Mouse (Mus musculus) T-cell, adult 66 days (primary cell): ENCODE results near the gene Shld1. TPM values are rescaled to one million over a fixed set of nuclear protein-coding genes. Genes with fewer than 3 reads are reported as not detected.

Source experiments
- total RNA-seq, 2 experiments: library from RNA; stranded (reverse); gene quantifications; 3 replicates in 1 of 2; 4 replicates in 1 of 2; pipeline ENCODE4 v1.2.4; 2023

Gene Shld1
- 10 to 100 TPM; 28.4 to 37.4 TPM for total RNA-seq

DNA sequence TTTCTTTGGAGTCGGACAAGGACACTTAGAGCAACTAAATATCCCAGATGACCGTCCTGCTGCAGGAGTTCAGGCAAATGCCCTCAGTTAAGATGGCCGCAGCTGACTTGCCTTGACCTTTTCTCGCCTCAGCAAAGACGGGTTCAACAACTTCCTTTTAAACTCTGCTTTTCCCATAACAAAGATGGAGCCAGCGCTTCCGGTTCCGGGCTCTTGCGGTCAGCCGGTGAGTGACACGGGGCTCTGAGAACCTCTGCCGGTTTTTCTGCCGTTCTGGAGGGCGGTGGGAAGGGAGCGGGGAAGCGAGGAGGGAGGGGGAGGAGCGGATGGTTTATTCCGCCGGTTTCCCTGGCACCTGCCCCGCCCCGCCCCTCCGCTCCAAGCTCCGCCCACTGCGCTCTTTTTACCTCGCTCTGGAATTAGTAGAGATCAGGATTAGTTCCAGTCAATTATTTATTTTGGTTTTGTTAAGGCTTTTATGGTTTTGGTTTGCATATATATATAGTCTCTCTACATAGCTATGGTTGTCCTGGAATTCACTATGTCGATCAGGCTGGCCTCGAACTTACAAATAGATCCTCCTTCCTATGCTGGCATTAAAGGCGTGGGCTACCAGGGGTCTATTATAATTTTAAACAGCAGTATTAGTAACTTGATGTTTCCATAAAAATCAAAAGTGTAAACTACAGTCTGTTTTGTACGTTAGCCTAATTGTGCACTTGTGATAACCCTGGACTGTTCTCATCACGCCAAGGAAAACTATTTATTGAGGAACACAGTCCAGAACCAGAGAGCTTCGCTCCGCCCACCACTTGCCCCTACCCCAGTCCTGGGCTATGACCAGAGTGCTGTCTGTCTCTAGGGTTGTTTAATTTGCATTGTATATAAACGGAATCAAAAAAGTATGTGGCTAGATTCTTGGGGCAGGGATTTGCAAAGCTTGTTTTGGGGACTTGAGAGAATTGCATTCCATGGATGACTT, at the start of gene Shld1:
Gene Shld1 (plus strand): TSS at position 176 of the 982 bp plus-strand sequence.

DNA sequence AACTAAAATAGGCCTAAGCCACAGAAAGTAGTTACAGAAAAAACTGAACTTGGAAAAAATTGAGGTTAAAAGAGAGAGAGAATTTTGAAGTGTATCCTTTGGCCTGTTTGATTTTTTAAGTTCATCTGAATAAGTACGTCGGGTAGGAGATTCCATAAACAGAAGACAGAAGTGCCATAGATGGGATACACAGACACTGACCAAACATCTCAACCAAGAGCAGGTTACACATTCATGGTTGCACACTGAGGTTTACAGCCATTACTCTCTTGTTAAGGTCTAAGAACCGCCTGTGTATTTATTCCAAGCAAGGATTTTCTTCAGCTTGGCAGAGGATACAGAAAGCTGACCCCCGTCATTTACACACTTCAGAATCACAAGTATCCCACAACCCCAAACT, 94.2 kb downstream of the Shld1 start, which contains the start of gene Chgb:
Gene Chgb (plus strand): TSS at position 301 of the 400 bp plus-strand sequence.

Other genes starting within 250 kb of the Shld1 start
- 10 to 100 TPM; 60.1 to 72.8 TPM for gene Gpcpd1, start 99.2 kb upstream of the Shld1 start, total RNA-seq
- gene Chgb, start 94.3 kb downstream of the Shld1 start, total RNA-seq = not detected
- gene Trmt6, start 129.1 kb downstream of the Shld1 start, total RNA-seq = 10 to 100 TPM; 32.4 to 40.8 TPM
- 1 to 10 TPM; 3.6 to 5.2 TPM for gene Mcm8, start 129.2 kb downstream of the Shld1 start, total RNA-seq
- 10 to 100 TPM; 10.8 to 13.4 TPM for gene Crls1, start 159.7 kb downstream of the Shld1 start, total RNA-seq
- under 1 TPM; 0.23 to 0.30 TPM for gene Lrrn4, start 194.0 kb downstream of the Shld1 start, total RNA-seq